11 mouse cellular contexts compared by ENCODE assay signal in the genomic region with DNA sequence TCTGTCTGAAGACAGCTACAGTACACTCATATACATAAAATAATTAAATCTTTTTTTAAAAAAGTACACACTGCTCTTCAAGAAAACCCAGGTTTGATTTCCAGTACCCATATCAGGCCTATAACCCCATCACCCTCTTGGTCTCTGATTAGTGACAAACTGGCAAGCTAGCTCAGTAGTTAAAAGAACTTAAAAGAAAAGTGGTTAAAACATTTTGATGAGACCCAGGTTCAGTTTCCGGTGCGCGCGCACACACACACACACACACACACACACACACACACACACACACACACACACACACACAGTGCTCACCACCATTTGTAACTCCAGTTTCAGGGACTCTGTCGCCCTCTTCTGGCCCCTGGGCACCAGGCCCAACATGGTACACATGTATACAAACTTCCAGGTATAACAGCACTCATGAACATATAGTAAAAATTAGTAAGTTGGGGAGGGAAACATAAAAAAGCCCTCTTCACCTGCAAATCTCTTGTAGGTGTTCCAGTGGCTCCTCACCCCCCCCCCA. TPM values are rescaled to one million over a fixed set of nuclear protein-coding genes. Genes with fewer than 3 reads are reported as not detected.
DNase-seq lines count a peak whose midpoint lies in the region; ATAC-seq and TF ChIP-seq lines count a peak whose summit lies in the region.
"Had no signal": no experiment of that assay in that cellular context is flagged by ENCODE, and none has a peak within 500 bp of the region (broad histone marks: within the 10 kb centered on the region; RNA-seq: fewer than 3 reads in every experiment).

No protein-coding gene starts in this region.

- H3K27me3 ChIP-seq in midbrain, embryonic 15.5 days (replicated peaks) = no peaks in the 10 kb centered on the region
- H3K27me3 ChIP-seq: neural tube, embryonic 15.5 days had no signal

- WGBS in midbrain, embryonic 15.5 days = 86% methylated on average over 5 of the region's 5 CpGs

- no peak overlapping the region for H3K4me3 ChIP-seq in left cerebral cortex, adult 2 months
- H3K4me3 ChIP-seq in midbrain, embryonic 15.5 days = no peak overlapping the region
- H3K4me3 ChIP-seq: neural tube, embryonic 15.5 days had no signal

- 0 out of 2 replicates have a peak, but pooled peaks cover 2% of the 10 kb centered on the region for H3K36me3 ChIP-seq in midbrain, embryonic 15.5 days (replicated peaks)

- no peak for ATAC-seq in midbrain, embryonic 15.5 days (replicated peaks)

- H3K4me2 ChIP-seq in midbrain, embryonic 15.5 days = no peak overlapping the region
- H3K4me2 ChIP-seq: neural tube, embryonic 15.5 days had no signal

- H3K9me3 ChIP-seq in midbrain, embryonic 15.5 days = no peaks in the 10 kb centered on the region
- H3K9me3 ChIP-seq: neural tube, embryonic 15.5 days had no signal

- TF ChIP-seq CTCF in left cerebral cortex, adult 2 months (IDR thresholded peaks at IDR 0.05) = peak; percentile 17

- H3K27ac ChIP-seq in left cerebral cortex, adult 2 months = no peak overlapping the region
- H3K27ac ChIP-seq in midbrain, embryonic 15.5 days = no peak overlapping the region
- H3K27ac ChIP-seq: neural tube, embryonic 15.5 days had no signal

- no peak overlapping the region for H3K9ac ChIP-seq in midbrain, embryonic 15.5 days
- H3K9ac ChIP-seq: neural tube, embryonic 15.5 days had no signal

- H3K4me1 ChIP-seq in midbrain, embryonic 15.5 days = peaks cover 12% of the 10 kb centered on the region

- intact Hi-C loops in left cerebral cortex, adult 2 months (cut with DNase I) = loop anchor here (5.0 kb wide), 1 partner anchor 34 kb away; no protein-coding TSS in a partner anchor
- intact Hi-C loops in left cerebral cortex, postnatal 36 days (cut with DNase I) = loop anchor here (10.0 kb wide), 1 partner anchor 241 kb away; the partner anchor contains the start of gene Cfap126

- DNase-seq in adrenal gland, postnatal 14 days = peak; percentile 48
- DNase-seq in adrenal gland, postnatal 25 days = no peak
- no peak for DNase-seq in left cerebral cortex, adult 2 months (ENCODE audit: extremely low spot score in 1 of 2, low spot score in 2 of 2)
- no peak for DNase-seq in left cerebral cortex, postnatal 36 days (ENCODE audit: low spot score in 2 of 2)
- DNase-seq in ZHBTc4 (ENCODE audit: low read depth, low spot score) = peak; percentile 66
- DNase-seq in natural killer cell, adult 2 months (ENCODE audit: low spot score in 2 of 2) = peak; percentile 51 to 63
- DNase-seq in adrenal gland, adult 2 months = no peak
- DNase-seq: cerebellum, adult 9-11 months; left cerebral cortex, postnatal 4 days had no signal

RNA-seq across cellular contexts. Expression of gene Klhdc9, which starts 4.7 kb away (rescaled TPM):
- 3.1 and 5.1 TPM in 2 replicates for total RNA-seq in adrenal gland, postnatal 14 days (2021)
- total RNA-seq in adrenal gland, postnatal 25 days (2021) = 1.4 and 4.9 TPM in 2 replicates
- total RNA-seq in left cerebral cortex, adult 2 months (2021) = 1 to 10 TPM; 6.2 to 7.1 TPM
- total RNA-seq in left cerebral cortex, postnatal 36 days (2021) = 10 to 100 TPM in 1 of 2 experiments, 1 to 10 TPM in 1; 7.9 to 10.9 TPM
- total RNA-seq in adrenal gland, adult 2 months (2021) = 1 to 10 TPM; 1.1 to 3.8 TPM
- polyA plus RNA-seq in adrenal gland, adult 2 months (2012; rRNA removed) = 3.3 and 4.3 TPM in 2 replicates
- 3.3 and 4.5 TPM in 2 replicates for polyA plus RNA-seq in midbrain, embryonic 15.5 days (2015; fragmentation: Nextera tagmentation; extraction: Ambion mirVana)

RNA-seq across cellular contexts. Expression of gene Pfdn2, which starts 10.4 kb away (rescaled TPM):
- total RNA-seq in adrenal gland, postnatal 14 days (2021) = 140 and 148 TPM in 2 replicates
- total RNA-seq in adrenal gland, postnatal 25 days (2021) = 140 and 145 TPM in 2 replicates
- total RNA-seq in left cerebral cortex, adult 2 months (2021) = 100 to 1,000 TPM; 186 to 191 TPM
- total RNA-seq in left cerebral cortex, postnatal 36 days (2021) = 100 to 1,000 TPM; 161 to 185 TPM
- total RNA-seq in adrenal gland, adult 2 months (2021) = 100 to 1,000 TPM; 154 TPM
- 3.5 and 4.0 TPM in 2 replicates for polyA plus RNA-seq in adrenal gland, adult 2 months (2012; rRNA removed)
- 146 and 150 TPM in 2 replicates for polyA plus RNA-seq in midbrain, embryonic 15.5 days (2015; fragmentation: Nextera tagmentation; extraction: Ambion mirVana)

RNA-seq across cellular contexts. Expression of gene Nit1, which starts 10.4 kb away (rescaled TPM):
- 62.1 and 62.8 TPM in 2 replicates for total RNA-seq in adrenal gland, postnatal 14 days (2021)
- 83.2 and 86.9 TPM in 2 replicates for total RNA-seq in adrenal gland, postnatal 25 days (2021)
- 10 to 100 TPM; 43.3 to 44.3 TPM for total RNA-seq in left cerebral cortex, adult 2 months (2021)
- total RNA-seq in left cerebral cortex, postnatal 36 days (2021) = 10 to 100 TPM; 39.6 to 48.0 TPM
- total RNA-seq in adrenal gland, adult 2 months (2021) = 10 to 100 TPM; 82.6 to 92.9 TPM
- polyA plus RNA-seq in adrenal gland, adult 2 months (2012; rRNA removed) = 70.1 and 74.7 TPM in 2 replicates
- polyA plus RNA-seq in midbrain, embryonic 15.5 days (2015; fragmentation: Nextera tagmentation; extraction: Ambion mirVana) = 52.2 and 54.2 TPM in 2 replicates

RNA-seq across cellular contexts. Expression of gene Nectin4, which starts 14.0 kb away (rescaled TPM):
- total RNA-seq in adrenal gland, postnatal 14 days (2021) = 0.11 TPM in 2 replicates
- total RNA-seq in adrenal gland, postnatal 25 days (2021) = 0.12 TPM in 1 of 2 replicates, not detected in the other
- total RNA-seq in left cerebral cortex, adult 2 months (2021) = 1 to 10 TPM; 3.0 to 3.1 TPM
- total RNA-seq in left cerebral cortex, postnatal 36 days (2021) = 1 to 10 TPM; 2.3 to 3.9 TPM
- total RNA-seq in adrenal gland, adult 2 months (2021) = under 1 TPM; 0.09 to 0.14 TPM
- polyA plus RNA-seq in adrenal gland, adult 2 months (2012; rRNA removed) = 0.20 and 0.21 TPM in 2 replicates
- polyA plus RNA-seq in midbrain, embryonic 15.5 days (2015; fragmentation: Nextera tagmentation; extraction: Ambion mirVana) = 3.1 and 3.6 TPM in 2 replicates

RNA-seq across cellular contexts. Expression of gene Dedd, which starts 26.9 kb away (rescaled TPM):
- total RNA-seq in adrenal gland, postnatal 14 days (2021) = 33.7 and 36.1 TPM in 2 replicates
- 35.9 and 36.5 TPM in 2 replicates for total RNA-seq in adrenal gland, postnatal 25 days (2021)
- total RNA-seq in left cerebral cortex, adult 2 months (2021) = 10 to 100 TPM; 40.4 to 40.9 TPM
- 10 to 100 TPM; 36.9 to 41.3 TPM for total RNA-seq in left cerebral cortex, postnatal 36 days (2021)
- total RNA-seq in adrenal gland, adult 2 months (2021) = 10 to 100 TPM; 31.7 to 33.5 TPM
- 19.9 and 20.0 TPM in 2 replicates for polyA plus RNA-seq in adrenal gland, adult 2 months (2012; rRNA removed)
- polyA plus RNA-seq in midbrain, embryonic 15.5 days (2015; fragmentation: Nextera tagmentation; extraction: Ambion mirVana) = 52.9 and 53.5 TPM in 2 replicates

Comparison
In these comparisons a context has a peak if more than half of its experiments do, and no peak if none do; other contexts are left out.
1. DNase-seq: peak in adrenal gland, postnatal 14 days (single experiment), ZHBTc4 (single experiment) and natural killer cell, adult 2 months (2 of 2); none in adrenal gland, postnatal 25 days (single experiment), left cerebral cortex, adult 2 months (0 of 2), left cerebral cortex, postnatal 36 days (0 of 2) and adrenal gland, adult 2 months (single experiment).